Mouse (Mus musculus) forebrain, embryonic 10.5 days (tissue): ENCODE measurements around the gene Gstm2. TPM values are rescaled to one million over a fixed set of nuclear protein-coding genes. Genes with fewer than 3 reads are reported as not detected.
"Not testable (repeated sequence)": the region's sequence is repeated elsewhere in the genome, so short reads cannot be mapped to it uniquely, and the experiment has no call there.

Experiments used
- DNase-seq: peaks from one replicate; pipeline ENCODE4 v3.0.0-alpha.2; 2017; ENCODE audit warnings: low spot score; ENCODE audit errors: extremely low spot score
- H3K27ac ChIP-seq: fragments of 300-500 bp; sonication (generic); 2 replicates; pipeline ENCODE4 v1.5.1; 2016; ENCODE audit warnings: mild to moderate bottlenecking
- H3K27me3 ChIP-seq: fragments of 300-500 bp; sonication (generic); 2 replicates; pipeline ENCODE4 v1.6.1; 2016; ENCODE audit warnings: mild to moderate bottlenecking; ENCODE audit not compliant: poor library complexity, severe bottlenecking
- H3K36me3 ChIP-seq: fragments of 300-500 bp; sonication (generic); replicated peaks from 2 replicates; pipeline ENCODE4 v1.6.1; 2016; ENCODE audit warnings: mild to moderate bottlenecking, moderate library complexity
- H3K4me1 ChIP-seq: fragments of 300-500 bp; sonication (generic); 2 replicates; pipeline ENCODE4 v1.6.1; 2016
- H3K4me3 ChIP-seq: fragments of 300-500 bp; sonication (generic); 2 replicates; pipeline ENCODE4 v1.5.1; 2016; ENCODE audit warnings: mild to moderate bottlenecking, moderate library complexity
- H3K9me3 ChIP-seq: fragments of 300-500 bp; sonication (generic); 2 replicates; pipeline ENCODE4 v1.6.1; 2016; ENCODE audit warnings: mild to moderate bottlenecking, moderate library complexity
- WGBS: fragments of 180-500 bp; shearing (Covaris S2); methylation state at CpG from one replicate; pipeline ENCODE4 v1.1.7; 2016; 5-methylcytosine and 5-hydroxymethylcytosine counted together
- polyA plus RNA-seq: library from polyadenylated mRNA; unstranded; fragments of >200 nt; fragmentation: Nextera tagmentation; extraction: Ambion mirVana; gene quantifications from 2 replicates; pipeline ENCODE4 v1.2.1, GENCODE M21; 2016

The Gstm2 gene
- polyA plus RNA-seq, 1 experiment from 2014 or later = 10.2 TPM

- 80% methylated on average over 3 of the region's 3 CpGs for WGBS
- peaks cover 10% of the 10 kb centered on the region; the same call in 1 of the 2 replicates for H3K4me1 ChIP-seq
- H3K4me3 ChIP-seq = no peak overlapping the region
- H3K36me3 ChIP-seq = no peaks in the 10 kb centered on the region
- DNase-seq = no peak
- H3K27ac ChIP-seq = no peak overlapping the region
- no peaks in the 10 kb centered on the region for H3K9me3 ChIP-seq
- H3K27me3 ChIP-seq = no peaks in the 10 kb centered on the region
Observed at GRCm38 (mm10) chr3:107983771-107984170, 2.5 kb downstream of the Gstm2 start.

GRCm38 (mm10) chr3:107982726-107983125 is 3.5 kb downstream of the Gstm2 start:
- WGBS = 88% methylated on average over 6 of the region's 6 CpGs
- no peak for DNase-seq
- Histone ChIP-seq H3K36me3 (no peaks in the 10 kb centered on the region), H3K27me3 (no peaks in the 10 kb centered on the region), H3K4me1 (peaks cover 10% of the 10 kb centered on the region; the same call in 1 of the 2 replicates), H3K27ac (no peak overlapping the region), H3K9me3 (no peaks in the 10 kb centered on the region), H3K4me3 (no peak overlapping the region)

GRCm38 (mm10) chr3:107981261-107981660 is 5.0 kb downstream of the Gstm2 start:
- WGBS = 73% methylated on average over 3 of the region's 3 CpGs
- H3K27ac ChIP-seq = no peak overlapping the region

GRCm38 (mm10) chr3:107977691-107978090 is 8.6 kb downstream of the Gstm2 start:
- H3K36me3 ChIP-seq = no peaks in the 10 kb centered on the region
- H3K4me1 ChIP-seq = peaks cover 4% of the 10 kb centered on the region; the same call in 1 of the 2 replicates
- H3K9me3 ChIP-seq = no peaks in the 10 kb centered on the region
- 83% methylated on average over 3 of the region's 3 CpGs for WGBS
- no peak overlapping the region for H3K4me3 ChIP-seq
- H3K27ac ChIP-seq = no peak overlapping the region
- H3K27me3 ChIP-seq = no peaks in the 10 kb centered on the region
- no peak for DNase-seq

More at GRCm38 (mm10) chr3:107981261-107981660, 5.0 kb downstream of the Gstm2 start:
- Histone ChIP-seq H3K9me3 (no peaks in the 10 kb centered on the region), H3K4me1 (peaks cover 9% of the 10 kb centered on the region; the same call in 1 of the 2 replicates), H3K27me3 (no peaks in the 10 kb centered on the region), H3K4me3 (no peak overlapping the region), H3K36me3 (no peaks in the 10 kb centered on the region)
- DNase-seq = no peak

GRCm38 (mm10) chr3:107974237-107974636 is 12.0 kb downstream of the Gstm2 start:
- Histone ChIP-seq H3K4me1 (peaks cover 4% of the 10 kb centered on the region; the same call in 1 of the 2 replicates), H3K9me3 (no peaks in the 10 kb centered on the region), H3K36me3 (no peaks in the 10 kb centered on the region), H3K27me3 (no peaks in the 10 kb centered on the region), H3K27ac (no peak overlapping the region), H3K4me3 (no peak overlapping the region)
- DNase-seq = no peak
- WGBS = 95% methylated on average over 1 of the region's 1 CpGs

GRCm38 (mm10) chr3:107972070-107972469 is 14.2 kb downstream of the Gstm2 start:
- H3K27me3 ChIP-seq = no peaks in the 10 kb centered on the region
- H3K36me3 ChIP-seq = no peaks in the 10 kb centered on the region
- H3K4me1 ChIP-seq = peaks cover under 1% of the 10 kb centered on the region; the same call in 1 of the 2 replicates
- H3K9me3 ChIP-seq = no peaks in the 10 kb centered on the region
- DNase-seq = no peak
- no peak overlapping the region for H3K27ac ChIP-seq
- H3K4me3 ChIP-seq = no peak overlapping the region
- 93% methylated on average over 3 of the region's 3 CpGs for WGBS

GRCm38 (mm10) chr3:107971101-107971500 is 15.2 kb downstream of the Gstm2 start:
- H3K4me1 ChIP-seq, H3K27me3 ChIP-seq, H3K36me3 ChIP-seq, H3K4me3 ChIP-seq, H3K27ac ChIP-seq, H3K9me3 ChIP-seq, DNase-seq: not testable (repeated sequence)
- WGBS = 54% methylated on average over 3 of the region's 3 CpGs

GRCm38 (mm10) chr3:107968724-107969395 is 17.4 kb downstream of the Gstm2 start, which contains the start of gene Gstm3:
Gene Gstm3, minus strand, starts transcription at chr3:107969283.
- no peak within 1 kb of the TSS for H3K4me3 ChIP-seq
- H3K4me1 ChIP-seq = peaks cover 13% of the 10 kb centered on the region
- WGBS = 68% methylated on average over 13 of the region's 13 CpGs
- DNase-seq = no peak
- no peaks in the 10 kb centered on the region for H3K36me3 ChIP-seq
- H3K9me3 ChIP-seq = no peaks in the 10 kb centered on the region
- H3K27me3 ChIP-seq = no peaks in the 10 kb centered on the region
- no peak within 1 kb of the TSS for H3K27ac ChIP-seq

GRCm38 (mm10) chr3:107966631-107967030 is 19.6 kb downstream of the Gstm2 start:
- H3K27me3 ChIP-seq = no peaks in the 10 kb centered on the region
- peaks cover 14% of the 10 kb centered on the region for H3K4me1 ChIP-seq
- 92% methylated on average over 5 of the region's 5 CpGs for WGBS
- no peaks in the 10 kb centered on the region for H3K36me3 ChIP-seq
- DNase-seq = no peak
- no peaks in the 10 kb centered on the region for H3K9me3 ChIP-seq
- H3K27ac ChIP-seq = no peak overlapping the region
- H3K4me3 ChIP-seq = no peak overlapping the region

- H3K36me3 ChIP-seq = no peaks in the 10 kb centered on the region
- 80% methylated on average over 1 of the region's 1 CpGs for WGBS
- no peaks in the 10 kb centered on the region for H3K27me3 ChIP-seq
- H3K27ac ChIP-seq = no peak overlapping the region
- H3K9me3 ChIP-seq = no peaks in the 10 kb centered on the region
- DNase-seq = no peak
- peaks cover 14% of the 10 kb centered on the region for H3K4me1 ChIP-seq
- H3K4me3 ChIP-seq = no peak overlapping the region
Observed at GRCm38 (mm10) chr3:107965592-107965991, 20.7 kb downstream of the Gstm2 start.

- peak overlapping the region; percentile 72 for H3K27ac ChIP-seq
- no peaks in the 10 kb centered on the region for H3K27me3 ChIP-seq
- 72% methylated on average over 5 of the region's 5 CpGs for WGBS
- H3K4me1 ChIP-seq = peaks cover 14% of the 10 kb centered on the region
- DNase-seq = no peak
- H3K36me3 ChIP-seq = no peaks in the 10 kb centered on the region
- H3K9me3 ChIP-seq = no peaks in the 10 kb centered on the region
- H3K4me3 ChIP-seq = no peak overlapping the region
Observed at GRCm38 (mm10) chr3:107964656-107965308, 21.5 kb downstream of the Gstm2 start.

- Histone ChIP-seq H3K27me3 (no peaks in the 10 kb centered on the region), H3K4me1 (peaks cover 14% of the 10 kb centered on the region), H3K9me3 (no peaks in the 10 kb centered on the region), H3K27ac (peak overlapping the region; percentile 72), H3K36me3 (no peaks in the 10 kb centered on the region), H3K4me3 (no peak overlapping the region)
- WGBS = 88% methylated on average over 4 of the region's 4 CpGs
- no peak for DNase-seq
Observed at GRCm38 (mm10) chr3:107964026-107964425, 22.2 kb downstream of the Gstm2 start.

GRCm38 (mm10) chr3:107955260-107955659 is 31.0 kb downstream of the Gstm2 start:
- not testable (repeated sequence) for H3K4me3 ChIP-seq, H3K9me3 ChIP-seq, DNase-seq, H3K4me1 ChIP-seq, H3K27me3 ChIP-seq, H3K36me3 ChIP-seq, H3K27ac ChIP-seq
- WGBS = 89% methylated on average over 9 of the region's 9 CpGs
